Mouse (Mus musculus): ENCODE results near the gene Mpo. TPM values are rescaled to one million over a fixed set of nuclear protein-coding genes. Genes with fewer than 3 reads are reported as not detected.

Mpo gene
- polyA plus RNA-seq, 1 experiment from 2014 or later: 0.12 TPM

GRCm38 (mm10) chr11:87828239-87828900, 35.0 kb downstream of the Mpo start, which contains the start of gene Lpo:
Gene Lpo (minus strand): TSS chr11:87828289.
- Histone ChIP-seq H3K4me3 (replicated peaks; ENCODE audit: low read depth, low read length) (no peak within 1 kb of the TSS), H3K4me1 (replicated peaks; ENCODE audit: insufficient read depth, low read length) (no peaks in the 10 kb centered on the region), H3K27me3 (ENCODE audit: insufficient read depth, low read length) (no peaks in the 10 kb centered on the region), H3K4me2 (ENCODE audit: low read length) (no peak within 1 kb of the TSS), H3K9me3 (replicated peaks; ENCODE audit: low read length) (no peaks in the 10 kb centered on the region), H3K27ac (no peak within 1 kb of the TSS), H3K9ac (ENCODE audit: low read depth, low read length) (no peak within 1 kb of the TSS), H3K36me3 (ENCODE audit: insufficient read depth, low read length) (no peaks in the 10 kb centered on the region)
- WGBS: 38% methylated on average over 10 of the region's 10 CpGs
- TF ChIP-seq CTCF (IDR thresholded peaks at IDR 0.05; ENCODE audit: low read depth): no peak
- DNase-seq (ENCODE audit: low spot score): no peak
- ATAC-seq (replicated peaks; ENCODE audit: low FRiP score, low read depth): no peak

GRCm38 (mm10) chr11:87840676-87841075, 47.3 kb downstream of the Mpo start:
- Histone ChIP-seq H3K9me3 (replicated peaks; ENCODE audit: low read length) (no peaks in the 10 kb centered on the region), H3K27ac (no peak overlapping the region), H3K4me3 (replicated peaks; ENCODE audit: low read depth, low read length) (no peak overlapping the region), H3K4me2 (ENCODE audit: low read length) (no peak overlapping the region), H3K4me1 (replicated peaks; ENCODE audit: insufficient read depth, low read length) (no peaks in the 10 kb centered on the region), H3K9ac (ENCODE audit: low read depth, low read length) (no peak overlapping the region), H3K36me3 (ENCODE audit: insufficient read depth, low read length) (no peaks in the 10 kb centered on the region), H3K27me3 (ENCODE audit: insufficient read depth, low read length) (no peaks in the 10 kb centered on the region)
- DNase-seq (ENCODE audit: low spot score): no peak
- no peak for TF ChIP-seq CTCF (IDR thresholded peaks at IDR 0.05; ENCODE audit: low read depth)
- WGBS: 80% methylated on average over 8 of the region's 8 CpGs
- ATAC-seq (replicated peaks; ENCODE audit: low FRiP score, low read depth): no peak

GRCm38 (mm10) chr11:87841436-87841835, 48.1 kb downstream of the Mpo start:
- no peak overlapping the region for H3K4me3 ChIP-seq (replicated peaks; ENCODE audit: low read depth, low read length)
- no peaks in the 10 kb centered on the region for H3K36me3 ChIP-seq (ENCODE audit: insufficient read depth, low read length)
- no peak for ATAC-seq (replicated peaks; ENCODE audit: low FRiP score, low read depth)
- H3K4me1 ChIP-seq (replicated peaks; ENCODE audit: insufficient read depth, low read length): no peaks in the 10 kb centered on the region
- no peaks in the 10 kb centered on the region for H3K27me3 ChIP-seq (ENCODE audit: insufficient read depth, low read length)
- 73% methylated on average over 3 of the region's 3 CpGs for WGBS
- TF ChIP-seq CTCF (IDR thresholded peaks at IDR 0.05; ENCODE audit: low read depth): no peak
- H3K9ac ChIP-seq (ENCODE audit: low read depth, low read length): no peak overlapping the region
- H3K4me2 ChIP-seq (ENCODE audit: low read length): no peak overlapping the region
- no peaks in the 10 kb centered on the region for H3K9me3 ChIP-seq (replicated peaks; ENCODE audit: low read length)
- H3K27ac ChIP-seq: no peak overlapping the region
- no peak for DNase-seq (ENCODE audit: low spot score)

DNA sequence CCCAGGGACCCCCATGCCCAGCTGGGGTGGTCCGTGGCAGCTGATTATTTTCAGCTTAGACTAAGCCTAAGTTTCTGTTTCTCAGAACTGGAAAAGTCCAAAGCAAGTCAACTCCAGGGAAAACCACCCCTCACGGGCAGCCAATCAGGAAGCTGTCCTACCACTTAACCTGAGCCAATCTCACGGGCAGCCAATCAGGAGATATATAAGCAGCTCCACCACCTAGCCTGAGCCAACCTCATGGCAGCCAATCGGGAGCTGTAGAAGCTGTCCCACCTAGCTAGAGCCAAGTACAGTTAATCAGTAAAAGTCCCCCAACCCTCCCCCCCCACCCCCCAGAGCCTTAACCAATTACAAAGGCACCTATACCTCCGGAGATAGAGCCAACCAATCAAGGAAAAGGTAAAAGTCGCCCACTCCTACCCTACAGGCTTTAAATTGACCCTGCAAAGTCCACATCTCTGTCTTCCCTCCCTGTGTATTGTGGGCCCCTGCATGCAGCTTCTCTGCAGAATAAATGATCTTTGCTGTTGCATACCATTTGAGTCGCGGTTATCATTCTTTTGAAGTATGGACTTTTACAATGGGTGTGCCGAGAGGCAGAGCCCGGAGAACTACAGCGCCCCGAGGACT, 53.7 kb downstream of the Mpo start:
- ATAC-seq (replicated peaks; ENCODE audit: low FRiP score, low read depth): no peak; the same call in 1 of the 2 replicates
- H3K27ac ChIP-seq: no peak overlapping the region
- no peak overlapping the region for H3K4me3 ChIP-seq (replicated peaks; ENCODE audit: low read depth, low read length)
- DNase-seq (ENCODE audit: low spot score): no peak
- no peak overlapping the region for H3K9ac ChIP-seq (ENCODE audit: low read depth, low read length)
- no peak overlapping the region for H3K4me2 ChIP-seq (ENCODE audit: low read length)
- no peaks in the 10 kb centered on the region for H3K9me3 ChIP-seq (replicated peaks; ENCODE audit: low read length)
- no peaks in the 10 kb centered on the region for H3K27me3 ChIP-seq (ENCODE audit: insufficient read depth, low read length)
- TF ChIP-seq CTCF (IDR thresholded peaks at IDR 0.05; ENCODE audit: low read depth): no peak
- no peaks in the 10 kb centered on the region for H3K4me1 ChIP-seq (replicated peaks; ENCODE audit: insufficient read depth, low read length)
- WGBS: 78% methylated on average over 12 of the region's 12 CpGs
- H3K36me3 ChIP-seq (ENCODE audit: insufficient read depth, low read length): no peaks in the 10 kb centered on the region

DNA sequence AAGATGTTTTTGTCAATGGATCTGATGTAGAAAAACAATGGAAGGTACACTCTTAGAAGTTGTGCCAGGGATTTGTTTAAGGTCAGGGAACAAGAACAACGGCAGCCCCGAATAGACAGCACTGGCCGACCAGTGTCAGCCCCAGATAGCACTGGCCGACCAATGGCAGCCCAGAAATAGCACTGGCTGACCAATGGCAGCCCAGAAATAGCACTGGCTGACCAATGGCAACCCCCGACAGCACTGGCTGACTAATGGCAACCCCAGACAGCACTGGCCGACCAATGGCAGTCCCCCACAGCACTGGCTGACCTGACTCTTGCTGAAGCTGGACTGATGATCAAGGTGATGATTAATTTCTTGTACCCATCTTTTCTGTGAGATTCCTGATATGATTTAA, 54.5 kb downstream of the Mpo start:
- ATAC-seq (replicated peaks; ENCODE audit: low FRiP score, low read depth): no peak
- Histone ChIP-seq H3K9ac (ENCODE audit: low read depth, low read length) (no peak overlapping the region), H3K4me2 (ENCODE audit: low read length) (no peak overlapping the region), H3K27me3 (ENCODE audit: insufficient read depth, low read length) (no peaks in the 10 kb centered on the region), H3K36me3 (ENCODE audit: insufficient read depth, low read length) (no peaks in the 10 kb centered on the region), H3K4me1 (replicated peaks; ENCODE audit: insufficient read depth, low read length) (no peaks in the 10 kb centered on the region), H3K4me3 (replicated peaks; ENCODE audit: low read depth, low read length) (no peak overlapping the region), H3K9me3 (replicated peaks; ENCODE audit: low read length) (no peaks in the 10 kb centered on the region), H3K27ac (no peak overlapping the region)
- no peak for TF ChIP-seq CTCF (IDR thresholded peaks at IDR 0.05; ENCODE audit: low read depth)
- DNase-seq (ENCODE audit: low spot score): no peak
- WGBS: 67% methylated on average over 6 of the region's 6 CpGs

- peak; percentile 93 for ATAC-seq (replicated peaks; ENCODE audit: low FRiP score, low read depth)
- peaks cover 17% of the 10 kb centered on the region; the same call in 1 of the 2 replicates for H3K36me3 ChIP-seq (ENCODE audit: insufficient read depth, low read length)
- TF ChIP-seq CTCF (IDR thresholded peaks at IDR 0.05; ENCODE audit: low read depth): no peak
- peak within 1 kb of the TSS; percentile 68 for H3K4me3 ChIP-seq (replicated peaks; ENCODE audit: low read depth, low read length)
- H3K9ac ChIP-seq (ENCODE audit: low read depth, low read length): peak within 1 kb of the TSS; percentile 66
- peak; percentile 95 for DNase-seq (ENCODE audit: low spot score)
- WGBS: 3% methylated on average over 40 of the region's 40 CpGs
- H3K27ac ChIP-seq: peak within 1 kb of the TSS; percentile 47
- peak within 1 kb of the TSS; percentile 83 for H3K4me2 ChIP-seq (ENCODE audit: low read length)
- H3K4me1 ChIP-seq (replicated peaks; ENCODE audit: insufficient read depth, low read length): 0 out of 2 replicates have a peak, but pooled peaks cover 4% of the 10 kb centered on the region
- H3K9me3 ChIP-seq (replicated peaks; ENCODE audit: low read length): no peaks in the 10 kb centered on the region
- no peaks in the 10 kb centered on the region for H3K27me3 ChIP-seq (ENCODE audit: insufficient read depth, low read length)
Observed at GRCm38 (mm10) chr11:87852690-87853596, 59.6 kb downstream of the Mpo start, which contains the start of gene Mks1. Gene Mks1 (plus strand): TSS chr11:87853215.
